Mouse (Mus musculus): ENCODE results near the gene Use1. TPM values are rescaled to one million over a fixed set of nuclear protein-coding genes. Genes with fewer than 3 reads are reported as not detected.
A peak's percentile ranks its signal among the peaks of the same experiment; 100 is the strongest.

The Use1 gene
- polyA plus RNA-seq, 1 experiment from 2014 or later = 109 TPM

DNA sequence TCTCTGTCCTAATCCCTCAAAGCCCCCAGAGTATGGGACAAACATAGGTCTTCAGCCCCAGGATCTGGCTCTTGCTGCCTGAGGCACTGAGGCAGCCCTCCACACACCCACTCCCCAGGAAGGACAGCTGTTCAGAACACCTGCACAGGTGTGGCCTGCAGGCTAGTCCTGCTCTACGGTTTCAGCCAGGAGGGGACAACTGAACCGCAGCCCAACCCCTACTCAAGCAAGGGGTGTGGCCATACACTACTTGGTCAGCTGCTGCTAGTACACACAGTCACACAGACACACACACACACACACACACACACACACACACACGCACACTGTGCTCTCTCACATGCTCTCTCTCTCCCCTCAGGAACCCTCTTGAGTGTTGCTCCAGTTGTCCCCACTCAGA, 17.2 kb downstream of the Use1 start:
- no peaks in the 10 kb centered on the region for H3K9me3 ChIP-seq (ENCODE audit: low read length)
- 0 out of 2 replicates have a peak, but pooled peaks cover 4% of the 10 kb centered on the region for H3K36me3 ChIP-seq (ENCODE audit: insufficient read depth, low read length)
- no peak overlapping the region for H3K4me3 ChIP-seq (ENCODE audit: low read length)
- H3K4me1 ChIP-seq (ENCODE audit: insufficient read depth, low read length) = peaks cover 30% of the 10 kb centered on the region
- peak overlapping the region; percentile 94 for H3K9ac ChIP-seq (replicated peaks; ENCODE audit: low read length)
- no peaks in the 10 kb centered on the region for H3K27me3 ChIP-seq (ENCODE audit: insufficient read depth, low read length)
- 42% methylated on average over 3 of the region's 3 CpGs for whole genome bisulfite sequencing
- peak overlapping the region; percentile 99 for H3K27ac ChIP-seq (ENCODE audit: low read length)
- H3K4me2 ChIP-seq (replicated peaks; ENCODE audit: low read depth, low read length) = no peak overlapping the region
- ATAC-seq (ENCODE audit: low FRiP score, low TSS enrichment) = no peak

DNA sequence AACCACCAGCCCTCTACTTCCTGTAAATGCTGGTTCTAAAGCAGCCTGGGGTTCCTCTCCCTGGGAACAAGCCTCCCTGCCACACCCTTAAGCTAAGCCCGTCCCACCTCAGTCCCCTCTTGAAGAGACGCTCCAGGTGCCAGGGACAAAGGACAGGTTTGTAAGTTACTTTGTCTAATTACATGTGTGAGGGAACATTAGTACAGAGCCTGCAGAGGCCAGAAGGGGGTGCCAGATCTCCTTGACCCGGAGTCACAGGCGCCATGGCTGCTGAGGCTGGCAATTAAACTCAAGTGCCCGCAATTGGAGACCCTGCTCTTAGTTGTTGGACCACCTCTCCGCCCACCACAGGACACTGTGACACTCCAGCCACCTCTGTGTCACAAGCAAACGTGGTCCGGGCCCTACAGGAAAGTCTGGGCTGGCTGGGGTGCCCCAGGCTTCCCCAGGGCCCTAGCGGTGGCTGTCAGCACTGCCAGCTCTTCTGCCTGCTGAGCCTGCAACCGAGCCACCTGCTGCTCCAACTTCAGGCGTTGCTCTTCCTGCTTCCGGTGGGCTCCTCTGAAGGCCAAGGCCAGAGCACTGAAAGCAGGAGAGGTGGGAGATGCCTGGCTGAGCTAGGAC, 18.7 kb downstream of the Use1 start:
- Histone ChIP-seq H3K9ac (replicated peaks; ENCODE audit: low read length) (no peak overlapping the region), H3K9me3 (ENCODE audit: low read length) (no peaks in the 10 kb centered on the region), H3K4me2 (replicated peaks; ENCODE audit: low read depth, low read length) (no peak overlapping the region), H3K36me3 (ENCODE audit: insufficient read depth, low read length) (0 out of 2 replicates have a peak, but pooled peaks cover 4% of the 10 kb centered on the region), H3K27ac (ENCODE audit: low read length) (no peak overlapping the region), H3K4me3 (ENCODE audit: low read length) (no peak overlapping the region), H3K4me1 (ENCODE audit: insufficient read depth, low read length) (peaks cover 17% of the 10 kb centered on the region), H3K27me3 (ENCODE audit: insufficient read depth, low read length) (no peaks in the 10 kb centered on the region)
- 69% methylated on average over 12 of the region's 12 CpGs for WGBS
- no peak for ATAC-seq (ENCODE audit: low FRiP score, low TSS enrichment)

DNA sequence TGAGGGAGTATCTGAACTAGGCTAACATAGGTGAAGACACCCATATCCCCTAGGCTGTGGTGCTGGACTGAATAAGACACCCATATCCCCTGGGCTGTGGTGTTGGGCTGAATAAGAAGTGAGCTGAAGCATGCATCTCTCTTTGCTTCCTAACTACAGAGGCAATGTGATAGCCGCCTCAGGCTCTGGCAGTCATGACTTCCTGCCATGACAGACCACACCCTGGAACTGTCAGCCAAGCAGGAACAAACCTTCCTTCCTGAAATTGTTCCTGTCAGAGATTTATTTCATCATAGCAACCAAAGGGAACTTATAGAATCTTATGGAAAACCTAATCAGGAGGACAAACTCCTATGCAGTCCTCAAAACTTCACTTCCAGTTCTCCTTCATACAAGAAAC, 21.6 kb downstream of the Use1 start:
- H3K4me1 ChIP-seq (ENCODE audit: insufficient read depth, low read length) = peaks cover 10% of the 10 kb centered on the region
- 62% methylated on average over 1 of the region's 1 CpGs for WGBS

DNA sequence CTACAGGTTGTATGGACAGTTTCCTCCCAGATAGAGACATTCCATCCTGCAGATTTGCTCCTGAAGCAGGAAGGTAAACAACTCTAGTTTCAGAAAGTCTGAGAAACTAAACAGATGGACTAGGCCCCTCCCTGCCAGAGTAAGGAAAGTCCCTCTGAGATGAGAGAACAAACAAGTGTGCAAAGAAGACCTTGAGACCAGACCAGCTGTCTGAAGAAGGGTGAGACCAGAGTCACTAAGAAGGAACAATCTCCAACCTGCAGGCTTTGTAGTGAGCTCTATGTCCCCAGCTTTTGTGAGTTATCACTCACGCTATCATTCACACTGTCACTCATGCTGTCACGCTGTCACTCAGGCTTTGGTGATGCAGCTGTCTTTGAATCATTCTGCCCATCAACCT, 25.0 kb downstream of the Use1 start:
- Histone ChIP-seq H3K4me3 (ENCODE audit: low read length) (no peak overlapping the region), H3K27me3 (ENCODE audit: insufficient read depth, low read length) (no peaks in the 10 kb centered on the region), H3K36me3 (ENCODE audit: insufficient read depth, low read length) (0 out of 2 replicates have a peak, but pooled peaks cover 4% of the 10 kb centered on the region), H3K9ac (replicated peaks; ENCODE audit: low read length) (no peak overlapping the region), H3K4me2 (replicated peaks; ENCODE audit: low read depth, low read length) (no peak overlapping the region), H3K4me1 (ENCODE audit: insufficient read depth, low read length) (peaks cover 8% of the 10 kb centered on the region; the same call in 1 of the 2 replicates), H3K27ac (ENCODE audit: low read length) (no peak overlapping the region), H3K9me3 (ENCODE audit: low read length) (no peaks in the 10 kb centered on the region)
- WGBS = 92% methylated on average over 2 of the region's 2 CpGs
- ATAC-seq (ENCODE audit: low FRiP score, low TSS enrichment) = no peak

More for the DNA sequence above, 21.6 kb downstream of the Use1 start:
- Histone ChIP-seq H3K9me3 (ENCODE audit: low read length) (no peaks in the 10 kb centered on the region), H3K9ac (replicated peaks; ENCODE audit: low read length) (no peak overlapping the region), H3K27me3 (ENCODE audit: insufficient read depth, low read length) (no peaks in the 10 kb centered on the region), H3K27ac (ENCODE audit: low read length) (no peak overlapping the region), H3K4me3 (ENCODE audit: low read length) (no peak overlapping the region), H3K4me2 (replicated peaks; ENCODE audit: low read depth, low read length) (no peak overlapping the region), H3K36me3 (ENCODE audit: insufficient read depth, low read length) (0 out of 2 replicates have a peak, but pooled peaks cover 4% of the 10 kb centered on the region)
- ATAC-seq (ENCODE audit: low FRiP score, low TSS enrichment) = no peak

DNA sequence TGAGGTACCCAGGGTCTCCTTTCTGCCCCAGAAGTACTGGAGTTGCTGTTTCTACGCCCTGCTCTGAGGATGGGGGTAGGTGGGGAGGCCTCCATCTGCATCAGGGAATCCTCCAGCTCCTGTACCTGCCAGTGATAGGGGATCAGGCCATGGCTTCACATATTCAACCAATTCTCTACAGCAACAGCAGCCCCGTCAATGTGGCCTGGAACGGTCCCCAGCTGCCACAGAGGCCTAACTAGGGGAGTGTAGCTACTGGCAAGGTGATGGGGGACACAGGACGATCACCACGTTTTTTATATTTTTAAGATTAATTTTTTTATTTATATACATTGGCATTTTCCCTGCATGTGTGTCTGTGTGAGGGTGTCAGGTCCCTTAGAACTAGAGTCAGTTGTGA, 25.7 kb downstream of the Use1 start:
- ATAC-seq (ENCODE audit: low FRiP score, low TSS enrichment) = no peak
- Histone ChIP-seq H3K4me3 (ENCODE audit: low read length) (no peak overlapping the region), H3K27me3 (ENCODE audit: insufficient read depth, low read length) (no peaks in the 10 kb centered on the region), H3K4me1 (ENCODE audit: insufficient read depth, low read length) (peaks cover 10% of the 10 kb centered on the region), H3K4me2 (replicated peaks; ENCODE audit: low read depth, low read length) (no peak overlapping the region), H3K9me3 (ENCODE audit: low read length) (no peaks in the 10 kb centered on the region), H3K9ac (replicated peaks; ENCODE audit: low read length) (no peak overlapping the region), H3K27ac (ENCODE audit: low read length) (no peak overlapping the region), H3K36me3 (ENCODE audit: insufficient read depth, low read length) (0 out of 2 replicates have a peak, but pooled peaks cover 4% of the 10 kb centered on the region)
- WGBS = 77% methylated on average over 5 of the region's 5 CpGs

DNA sequence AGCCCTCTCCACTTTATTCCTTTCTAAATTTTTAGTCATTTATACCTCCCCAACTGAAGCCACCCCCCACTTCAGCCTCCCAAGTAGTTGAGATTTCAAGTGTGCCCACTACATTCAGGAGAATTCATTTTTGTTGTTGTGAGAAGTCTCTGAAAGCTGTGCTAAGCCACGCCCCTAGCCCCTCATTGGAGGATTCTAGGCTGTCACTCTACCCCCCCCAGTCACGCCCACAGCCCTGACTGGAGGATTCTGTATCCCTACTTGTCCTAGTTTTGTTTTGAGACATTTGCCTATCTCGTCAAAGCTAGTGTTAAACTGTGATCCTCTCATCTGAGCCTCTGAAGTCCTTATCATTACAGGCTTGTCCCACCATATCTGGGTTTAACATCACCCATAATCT, 26.2 kb downstream of the Use1 start:
- Histone ChIP-seq H3K4me2 (replicated peaks; ENCODE audit: low read depth, low read length) (peak overlapping the region; percentile 43), H3K4me1 (ENCODE audit: insufficient read depth, low read length) (peaks cover 15% of the 10 kb centered on the region), H3K9ac (replicated peaks; ENCODE audit: low read length) (no peak overlapping the region), H3K27ac (ENCODE audit: low read length) (no peak overlapping the region), H3K9me3 (ENCODE audit: low read length) (no peaks in the 10 kb centered on the region), H3K4me3 (ENCODE audit: low read length) (peak overlapping the region; percentile 29), H3K27me3 (ENCODE audit: insufficient read depth, low read length) (no peaks in the 10 kb centered on the region), H3K36me3 (ENCODE audit: insufficient read depth, low read length) (0 out of 2 replicates have a peak, but pooled peaks cover 3% of the 10 kb centered on the region)
- no peak for ATAC-seq (ENCODE audit: low FRiP score, low TSS enrichment)
- WGBS = 14% methylated on average over 3 of the region's 3 CpGs

DNA sequence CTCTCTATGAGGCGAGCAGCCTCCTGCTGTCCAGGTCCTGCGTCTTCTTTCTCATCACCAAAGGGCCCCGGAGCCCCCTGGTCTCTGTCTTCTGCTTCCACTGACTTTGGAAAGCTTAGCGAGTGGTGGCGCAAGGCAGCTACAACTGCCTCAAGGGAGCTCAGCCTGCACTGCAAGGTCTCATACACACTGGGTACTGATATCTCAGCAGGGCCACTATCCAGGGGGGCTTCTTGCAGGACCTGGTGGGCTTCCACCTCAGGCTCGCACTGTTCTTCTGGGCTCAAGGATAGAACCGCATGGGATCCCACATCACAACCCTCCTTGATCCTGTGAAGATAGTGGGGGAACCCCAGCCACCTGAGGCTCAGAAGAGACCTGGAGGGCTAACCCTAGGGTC, 27.8 kb downstream of the Use1 start:
- Histone ChIP-seq H3K9ac (replicated peaks; ENCODE audit: low read length) (peak overlapping the region; percentile 44), H3K4me3 (ENCODE audit: low read length) (peak overlapping the region; percentile 35)
- no peak for ATAC-seq (ENCODE audit: low FRiP score, low TSS enrichment)

DNA sequence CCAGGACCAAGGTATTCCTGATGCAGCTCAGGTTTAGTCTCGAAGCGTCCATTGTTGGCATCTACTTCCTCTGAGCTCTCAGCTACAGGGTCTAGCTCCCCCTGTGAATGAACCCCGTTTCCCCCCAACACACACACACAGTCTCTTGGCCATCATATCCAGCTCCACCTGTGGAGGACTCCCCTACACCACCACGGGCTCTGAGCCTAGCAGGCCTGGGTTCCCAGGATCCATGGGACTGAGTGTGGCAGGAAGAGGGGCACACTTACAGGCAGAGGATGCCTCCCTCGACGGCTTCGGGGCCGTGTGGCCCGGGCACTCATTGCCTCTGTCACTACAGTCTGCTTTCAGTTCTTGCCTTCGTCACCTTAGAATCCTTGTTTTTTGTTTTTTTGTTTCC, 28.4 kb downstream of the Use1 start:
- Histone ChIP-seq H3K4me2 (replicated peaks; ENCODE audit: low read depth, low read length) (peak overlapping the region; percentile 44), H3K9ac (replicated peaks; ENCODE audit: low read length) (peak overlapping the region; percentile 51), H3K36me3 (ENCODE audit: insufficient read depth, low read length) (peaks cover 16% of the 10 kb centered on the region), H3K27me3 (ENCODE audit: insufficient read depth, low read length) (no peaks in the 10 kb centered on the region), H3K4me1 (ENCODE audit: insufficient read depth, low read length) (peaks cover 15% of the 10 kb centered on the region), H3K4me3 (ENCODE audit: low read length) (peak overlapping the region; percentile 35), H3K27ac (ENCODE audit: low read length) (peak overlapping the region; percentile 66; the same call in 1 of the 2 replicates), H3K9me3 (ENCODE audit: low read length) (no peaks in the 10 kb centered on the region)
- no peak for ATAC-seq (ENCODE audit: low FRiP score, low TSS enrichment)
- 76% methylated on average over 10 of the region's 10 CpGs for WGBS

More for the DNA sequence above, 27.8 kb downstream of the Use1 start:
- H3K4me1 ChIP-seq (ENCODE audit: insufficient read depth, low read length) = peaks cover 15% of the 10 kb centered on the region
- H3K36me3 ChIP-seq (ENCODE audit: insufficient read depth, low read length) = peaks cover 10% of the 10 kb centered on the region
- peak overlapping the region; percentile 44 for H3K4me2 ChIP-seq (replicated peaks; ENCODE audit: low read depth, low read length)
- H3K9me3 ChIP-seq (ENCODE audit: low read length) = no peaks in the 10 kb centered on the region
- H3K27ac ChIP-seq (ENCODE audit: low read length) = peak overlapping the region; percentile 66; the same call in 1 of the 2 replicates
- H3K27me3 ChIP-seq (ENCODE audit: insufficient read depth, low read length) = no peaks in the 10 kb centered on the region
- WGBS = 89% methylated on average over 7 of the region's 7 CpGs

DNA sequence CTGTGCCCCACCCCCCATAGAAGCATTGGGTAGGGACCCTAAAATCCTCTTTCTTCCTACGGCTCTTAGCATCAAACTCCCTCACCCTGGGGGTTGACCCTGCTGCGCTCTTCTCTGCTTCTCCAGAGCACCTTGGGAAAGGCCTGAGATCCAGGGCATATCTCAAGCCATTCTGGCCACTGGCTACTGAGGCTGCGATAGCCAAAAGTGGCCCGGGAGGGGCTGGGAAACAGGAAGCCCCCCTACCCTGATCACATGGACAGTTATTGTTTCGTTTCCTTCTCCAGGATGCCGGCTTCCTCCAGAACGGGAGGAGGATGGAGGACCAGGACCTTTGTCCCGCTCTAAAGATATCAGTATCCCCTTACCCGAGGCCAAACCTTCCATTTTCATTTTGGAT, 29.0 kb downstream of the Use1 start, which contains the start of gene Ushbp1:
Gene Ushbp1, minus strand, starts transcription at position 174 of the 400 bp plus-strand sequence.
- Histone ChIP-seq H3K36me3 (ENCODE audit: insufficient read depth, low read length) (peaks cover 20% of the 10 kb centered on the region), H3K4me2 (replicated peaks; ENCODE audit: low read depth, low read length) (peak within 1 kb of the TSS; percentile 95), H3K9ac (replicated peaks; ENCODE audit: low read length) (peak within 1 kb of the TSS; percentile 51), H3K27ac (ENCODE audit: low read length) (peak within 1 kb of the TSS; percentile 92), H3K4me1 (ENCODE audit: insufficient read depth, low read length) (peaks cover 15% of the 10 kb centered on the region), H3K4me3 (ENCODE audit: low read length) (peak within 1 kb of the TSS; percentile 96), H3K27me3 (ENCODE audit: insufficient read depth, low read length) (no peaks in the 10 kb centered on the region), H3K9me3 (ENCODE audit: low read length) (no peaks in the 10 kb centered on the region)
- no peak for ATAC-seq (ENCODE audit: low FRiP score, low TSS enrichment)
- WGBS = 78% methylated on average over 9 of the region's 9 CpGs

DNA sequence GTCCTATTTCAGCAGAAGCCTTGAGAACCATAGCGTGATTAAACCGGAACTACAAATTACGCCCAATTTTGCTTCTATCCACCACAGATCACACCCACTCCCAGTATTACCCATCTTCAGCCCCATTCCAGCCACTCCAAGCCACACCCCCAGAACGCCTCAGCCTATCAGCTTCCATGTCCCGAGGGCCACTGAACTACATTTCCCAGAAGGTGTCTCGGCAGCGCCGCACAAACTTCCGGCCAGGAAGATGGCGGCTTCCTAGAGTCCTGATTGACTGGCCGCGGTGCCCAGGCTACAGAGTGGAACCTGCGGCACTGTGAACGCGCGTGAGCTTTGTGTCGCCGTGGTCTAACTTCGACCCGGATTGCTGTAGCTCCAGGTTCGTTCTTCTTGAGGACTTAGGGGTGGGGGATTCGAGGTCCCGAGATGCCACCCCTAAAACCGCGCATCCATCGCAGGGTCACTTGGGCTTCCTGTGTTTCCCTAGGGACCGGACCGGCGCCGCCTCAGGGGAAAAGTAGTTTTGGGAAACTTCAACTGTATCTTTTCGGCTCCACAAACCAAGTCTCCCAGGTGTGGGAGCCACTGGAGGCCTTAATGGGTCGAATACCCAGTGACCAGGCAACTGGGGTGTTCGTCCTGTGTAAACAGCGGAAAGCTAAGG, 30.1 kb downstream of the Use1 start, which contains the start of gene Babam1:
Gene Babam1, plus strand, starts transcription at position 223 of the 667 bp plus-strand sequence.
- Histone ChIP-seq H3K9ac (replicated peaks; ENCODE audit: low read length) (peak within 1 kb of the TSS; percentile 87), H3K36me3 (ENCODE audit: insufficient read depth, low read length) (peaks cover 25% of the 10 kb centered on the region), H3K9me3 (ENCODE audit: low read length) (no peaks in the 10 kb centered on the region), H3K27ac (ENCODE audit: low read length) (peak within 1 kb of the TSS; percentile 92), H3K4me1 (ENCODE audit: insufficient read depth, low read length) (peaks cover 15% of the 10 kb centered on the region), H3K4me2 (replicated peaks; ENCODE audit: low read depth, low read length) (peak within 1 kb of the TSS; percentile 95), H3K27me3 (ENCODE audit: insufficient read depth, low read length) (no peaks in the 10 kb centered on the region), H3K4me3 (ENCODE audit: low read length) (peak within 1 kb of the TSS; percentile 96)
- ATAC-seq (ENCODE audit: low FRiP score, low TSS enrichment) = peak; percentile 97
- WGBS = 1% methylated on average over 34 of the region's 34 CpGs

Data from kidney, embryonic 16.5 days (tissue).